Mouse (Mus musculus) limb, embryonic 11.5 days (tissue): ENCODE data around the gene Stxbp6. TPM values are rescaled to one million over a fixed set of nuclear protein-coding genes. Genes with fewer than 3 reads are reported as not detected.

Source experiments
- ATAC-seq: fragments of 200-750 bp; cut with Nextera tagmentation; 2 replicates; pipeline ENCODE4 v1.8.0; 2017; ENCODE audit warnings: low read depth; ENCODE audit not compliant: insufficient number of reproducible peaks, low FRiP score, low TSS enrichment
- DNase-seq: peaks from one replicate; pipeline ENCODE4 v3.0.0-alpha.2; 2015; ENCODE audit warnings: low spot score
- H3K27ac ChIP-seq: fragments of 300-500 bp; sonication (generic); replicated peaks from 2 replicates; pipeline ENCODE4 v1.5.1; 2014; ENCODE audit warnings: low read depth, mild to moderate bottlenecking, low read length
- H3K27me3 ChIP-seq: fragments of 300-500 bp; sonication (generic); 2 replicates; pipeline ENCODE4 v1.6.1; 2014; ENCODE audit warnings: mild to moderate bottlenecking, low read length, mixed read lengths; ENCODE audit not compliant: control insufficient read depth, insufficient read depth
- H3K36me3 ChIP-seq: fragments of 300-500 bp; sonication (generic); 2 replicates; pipeline ENCODE4 v1.6.1; 2014; ENCODE audit warnings: mild to moderate bottlenecking, low read length, moderate library complexity, mixed read lengths; ENCODE audit not compliant: control insufficient read depth, insufficient read depth
- H3K4me1 ChIP-seq: fragments of 300-500 bp; sonication (generic); 2 replicates; pipeline ENCODE4 v1.6.1; 2014; ENCODE audit warnings: low read length, mixed read lengths; ENCODE audit not compliant: control insufficient read depth, insufficient read depth
- H3K4me2 ChIP-seq: fragments of 300-500 bp; sonication (generic); 2 replicates; pipeline ENCODE4 v1.6.1; 2014; ENCODE audit warnings: low read depth, mild to moderate bottlenecking, moderate library complexity; ENCODE audit not compliant: severe bottlenecking
- H3K4me3 ChIP-seq: fragments of 300-500 bp; sonication (generic); 2 replicates; pipeline ENCODE4 v1.5.1; 2014; ENCODE audit warnings: low read depth, low read length
- H3K9ac ChIP-seq: fragments of 300-500 bp; sonication (generic); 2 replicates; pipeline ENCODE4 v1.6.1; 2014; ENCODE audit warnings: mild to moderate bottlenecking, low read length
- H3K9me3 ChIP-seq: fragments of 300-500 bp; sonication (generic); 2 replicates; pipeline ENCODE4 v1.6.1; 2016; ENCODE audit warnings: low read length; ENCODE audit not compliant: control insufficient read depth
- WGBS: fragments of 180-500 bp; shearing (Covaris S2); extraction: QIAGEN DNeasy Blood & Tissue Kit; methylation state at CpG from one replicate; pipeline ENCODE4 v1.1.7; 2014; 5-methylcytosine and 5-hydroxymethylcytosine counted together
- polyA plus RNA-seq: library from polyadenylated mRNA; unstranded; fragments of >200 nt; fragmentation: Nextera tagmentation; extraction: Ambion mirVana; gene quantifications from 2 replicates; pipeline ENCODE4 v1.2.1, GENCODE M21; 2014

Gene Stxbp6
- polyA plus RNA-seq, 1 experiment from 2014 or later, result 16.4 TPM

DNA sequence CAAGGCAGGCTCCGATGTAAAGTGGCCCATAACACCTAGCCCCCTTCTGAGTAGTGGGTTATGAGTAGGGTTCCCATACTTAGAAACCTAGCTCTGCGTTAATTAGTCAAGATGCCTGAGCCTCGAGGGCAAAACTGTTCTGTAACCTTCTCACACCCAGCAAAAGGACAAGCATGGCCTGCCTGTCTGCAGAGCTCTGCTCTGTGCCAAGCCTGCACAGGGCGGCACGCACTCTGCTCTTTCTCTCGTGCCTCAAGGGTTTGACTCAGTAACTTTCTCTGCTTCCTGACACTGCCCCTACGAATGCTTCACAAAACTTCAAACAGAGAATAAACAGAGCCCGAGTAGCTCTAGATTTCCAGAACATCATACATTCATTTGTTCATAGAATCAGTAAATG is 135.4 kb downstream of the Stxbp6 start:
- H3K4me2 ChIP-seq, result no peak overlapping the region
- no peaks in the 10 kb centered on the region for H3K27me3 ChIP-seq
- no peaks in the 10 kb centered on the region for H3K4me1 ChIP-seq
- 71% methylated on average over 8 of the region's 8 CpGs for WGBS
- H3K27ac ChIP-seq, result no peak overlapping the region
- H3K4me3 ChIP-seq, result no peak overlapping the region
- no peak for DNase-seq
- no peak overlapping the region for H3K9ac ChIP-seq
- no peak for ATAC-seq
- H3K36me3 ChIP-seq, result no peaks in the 10 kb centered on the region
- no peaks in the 10 kb centered on the region for H3K9me3 ChIP-seq

DNA sequence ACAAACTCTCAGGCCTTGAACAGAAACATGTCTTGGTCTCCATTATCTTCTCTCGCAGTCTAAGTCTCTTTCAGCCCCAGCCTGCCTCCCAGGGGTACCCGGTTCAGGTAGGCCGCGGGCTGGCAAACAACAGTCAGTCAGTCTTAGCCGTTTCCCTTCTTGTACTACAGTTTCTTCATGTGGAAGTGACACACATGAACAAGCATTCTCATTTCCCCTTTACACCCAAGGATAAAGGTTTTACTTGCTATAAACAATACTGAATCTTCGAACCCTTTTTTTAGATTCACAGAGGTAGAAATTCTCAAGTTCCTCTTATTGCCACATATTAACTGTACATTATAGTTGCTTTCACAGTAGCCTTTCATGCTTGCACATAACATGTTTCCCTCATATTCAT is 141.6 kb downstream of the Stxbp6 start:
- no peaks in the 10 kb centered on the region for H3K4me1 ChIP-seq
- whole genome bisulfite sequencing, result 88% methylated on average over 6 of the region's 6 CpGs

DNA sequence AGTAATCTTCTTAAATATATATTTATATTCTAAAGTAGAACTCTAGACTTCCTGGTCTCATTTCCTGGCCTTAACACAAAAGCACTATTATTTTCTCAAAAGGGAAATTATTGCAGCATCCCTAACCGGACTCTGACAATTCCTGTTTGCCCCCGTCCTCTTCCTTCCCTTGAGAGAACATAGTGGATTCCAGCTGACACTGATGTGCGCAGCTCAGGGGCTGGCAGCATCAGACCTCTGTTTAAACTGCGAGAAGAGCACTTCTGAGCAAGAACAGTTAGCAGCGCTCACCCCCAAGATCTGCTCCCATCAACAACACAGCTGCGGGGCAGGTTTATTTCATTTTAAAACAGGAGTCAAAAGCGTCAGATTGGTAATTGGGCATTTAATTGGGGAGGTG is 142.8 kb downstream of the Stxbp6 start:
- DNase-seq, result no peak
- no peak overlapping the region for H3K4me2 ChIP-seq
- ATAC-seq, result no peak
- no peak overlapping the region for H3K27ac ChIP-seq
- no peaks in the 10 kb centered on the region for H3K36me3 ChIP-seq
- no peak overlapping the region for H3K9ac ChIP-seq
- 59% methylated on average over 7 of the region's 7 CpGs for WGBS
- no peak overlapping the region for H3K4me3 ChIP-seq
- H3K4me1 ChIP-seq, result no peaks in the 10 kb centered on the region
- no peaks in the 10 kb centered on the region for H3K9me3 ChIP-seq
- no peaks in the 10 kb centered on the region for H3K27me3 ChIP-seq

More for the DNA sequence above, 141.6 kb downstream of the Stxbp6 start:
- no peak overlapping the region for H3K9ac ChIP-seq
- H3K36me3 ChIP-seq, result no peaks in the 10 kb centered on the region
- no peak for ATAC-seq
- no peak for DNase-seq
- no peak overlapping the region for H3K4me3 ChIP-seq
- no peaks in the 10 kb centered on the region for H3K9me3 ChIP-seq
- no peaks in the 10 kb centered on the region for H3K27me3 ChIP-seq
- H3K4me2 ChIP-seq, result no peak overlapping the region
- no peak overlapping the region for H3K27ac ChIP-seq

DNA sequence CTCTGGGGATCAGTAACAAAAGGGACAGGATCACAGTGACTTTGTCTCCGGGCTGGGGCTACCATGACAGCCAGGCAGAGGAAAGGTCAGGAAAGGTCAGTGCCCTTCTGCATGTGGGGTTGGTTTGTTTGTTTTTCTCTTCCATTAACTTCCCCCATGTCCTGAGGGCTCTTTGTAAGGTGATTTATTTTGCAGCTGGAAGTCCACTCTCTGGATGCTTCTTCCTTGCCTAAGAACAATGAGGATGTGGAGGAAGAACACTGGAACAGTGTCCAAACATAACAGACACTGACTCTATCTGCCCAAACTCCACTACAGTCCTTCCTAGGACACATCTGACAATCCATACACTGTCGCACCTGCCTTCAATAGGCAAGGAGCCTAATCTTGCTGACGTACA is 146.1 kb downstream of the Stxbp6 start:
- Histone ChIP-seq H3K27me3 (no peaks in the 10 kb centered on the region), H3K4me2 (no peak overlapping the region), H3K36me3 (no peaks in the 10 kb centered on the region), H3K9ac (no peak overlapping the region), H3K9me3 (no peaks in the 10 kb centered on the region), H3K4me3 (no peak overlapping the region), H3K27ac (no peak overlapping the region), H3K4me1 (no peaks in the 10 kb centered on the region)
- WGBS, result 51% methylated on average over 3 of the region's 3 CpGs
- DNase-seq (no peak), ATAC-seq (no peak)

DNA sequence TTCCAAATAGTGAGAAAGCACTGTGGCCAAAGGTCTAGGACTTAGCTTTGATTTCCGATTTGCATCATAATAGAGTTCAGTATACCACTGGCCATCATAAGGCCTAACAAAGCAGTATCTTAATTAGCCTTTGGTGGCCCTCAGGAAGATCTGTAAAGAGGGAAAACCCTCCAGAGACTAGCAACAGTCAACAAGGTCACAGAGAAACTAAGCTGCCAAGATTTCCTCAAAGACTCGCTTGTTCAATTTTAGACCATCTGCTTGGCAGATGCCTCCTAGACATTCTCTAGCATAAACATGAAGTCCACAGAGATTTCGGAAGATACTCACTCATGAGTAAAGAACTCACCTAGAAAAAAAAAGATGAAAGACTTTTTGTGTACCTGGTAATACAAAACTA is 148.6 kb downstream of the Stxbp6 start:
- 78% methylated on average over 3 of the region's 3 CpGs for whole genome bisulfite sequencing

DNA sequence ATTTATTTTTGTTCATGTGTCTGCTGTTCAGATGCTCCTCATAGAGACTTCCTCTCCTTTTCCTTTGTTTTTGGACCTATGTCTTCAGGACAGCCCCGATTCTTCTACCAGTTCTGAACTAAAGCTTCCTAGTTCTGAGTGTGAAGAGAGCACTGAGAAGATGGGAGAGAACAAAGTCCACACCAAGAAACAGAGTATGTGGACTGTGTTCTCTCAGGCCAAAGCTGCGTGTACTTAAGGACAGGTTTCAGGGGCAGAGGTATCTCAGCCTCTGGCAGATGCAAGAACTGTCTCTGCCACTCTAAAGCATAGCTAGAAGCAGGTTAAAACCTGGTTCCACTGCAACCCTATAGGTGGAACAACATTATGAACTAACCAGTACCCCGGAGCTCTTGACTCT is 151.2 kb downstream of the Stxbp6 start:
- no peak overlapping the region for H3K9ac ChIP-seq
- no peak overlapping the region for H3K27ac ChIP-seq
- no peak overlapping the region for H3K4me3 ChIP-seq
- no peaks in the 10 kb centered on the region for H3K4me1 ChIP-seq
- no peak overlapping the region for H3K4me2 ChIP-seq
- no peaks in the 10 kb centered on the region for H3K27me3 ChIP-seq
- DNase-seq (no peak), ATAC-seq (no peak)
- H3K36me3 ChIP-seq, result no peaks in the 10 kb centered on the region
- no peaks in the 10 kb centered on the region for H3K9me3 ChIP-seq
- 95% methylated on average over 3 of the region's 3 CpGs for WGBS

More for the DNA sequence above, 148.6 kb downstream of the Stxbp6 start:
- Histone ChIP-seq H3K27me3 (no peaks in the 10 kb centered on the region), H3K27ac (no peak overlapping the region), H3K4me2 (no peak overlapping the region), H3K9me3 (no peaks in the 10 kb centered on the region), H3K36me3 (no peaks in the 10 kb centered on the region), H3K9ac (no peak overlapping the region), H3K4me3 (no peak overlapping the region), H3K4me1 (no peaks in the 10 kb centered on the region)
- DNase-seq, result no peak
- no peak for ATAC-seq

DNA sequence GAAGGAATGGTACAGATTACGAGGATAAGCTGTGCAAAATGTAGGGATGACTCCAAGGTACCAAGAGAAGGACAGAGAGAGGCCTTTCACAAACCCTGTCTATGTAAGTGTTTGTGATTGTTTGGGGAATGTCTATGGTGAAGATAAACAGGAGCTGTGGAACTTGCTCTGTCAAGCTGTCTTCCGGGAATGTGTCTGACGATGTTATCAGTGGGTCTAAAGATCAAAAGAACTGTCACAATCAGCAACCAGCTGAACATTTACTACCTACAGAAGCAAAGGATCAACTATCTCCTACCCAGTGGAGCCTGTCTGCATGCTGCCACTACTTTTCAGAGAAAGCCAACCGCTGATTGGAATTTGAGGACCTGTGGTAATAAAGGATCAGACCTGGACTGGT is 152.3 kb downstream of the Stxbp6 start:
- 25% methylated on average over 4 of the region's 4 CpGs for WGBS
- Histone ChIP-seq H3K9me3 (no peaks in the 10 kb centered on the region), H3K4me1 (no peaks in the 10 kb centered on the region), H3K27ac (no peak overlapping the region), H3K4me2 (no peak overlapping the region), H3K27me3 (no peaks in the 10 kb centered on the region), H3K4me3 (no peak overlapping the region), H3K9ac (no peak overlapping the region), H3K36me3 (no peaks in the 10 kb centered on the region)
- DNase-seq, result no peak
- ATAC-seq, result no peak

DNA sequence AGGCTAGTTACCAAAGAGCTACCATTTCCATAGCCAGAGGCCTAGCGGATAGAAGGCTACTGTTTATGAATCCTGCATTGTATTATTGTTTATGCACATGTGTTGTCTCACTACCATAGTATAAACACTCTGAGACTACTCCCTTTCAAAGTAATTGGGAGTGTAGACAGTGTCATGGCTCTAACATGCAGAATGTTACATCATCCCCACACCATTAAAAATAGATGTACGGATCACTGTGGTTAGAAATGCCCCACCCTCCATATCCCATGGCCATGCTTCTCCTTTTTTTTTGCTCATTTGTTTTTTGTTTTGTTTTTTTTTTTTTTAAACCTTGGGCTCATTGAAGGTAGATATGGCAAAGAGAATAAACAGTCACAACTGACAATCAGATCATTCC is 154.9 kb downstream of the Stxbp6 start:
- no peak overlapping the region for H3K27ac ChIP-seq
- WGBS, result 89% methylated on average over 2 of the region's 2 CpGs
- no peak overlapping the region for H3K4me2 ChIP-seq
- H3K4me3 ChIP-seq, result no peak overlapping the region
- no peaks in the 10 kb centered on the region for H3K36me3 ChIP-seq
- H3K4me1 ChIP-seq, result no peaks in the 10 kb centered on the region
- DNase-seq (no peak), ATAC-seq (no peak)
- H3K9me3 ChIP-seq, result no peaks in the 10 kb centered on the region
- H3K9ac ChIP-seq, result no peak overlapping the region
- H3K27me3 ChIP-seq, result no peaks in the 10 kb centered on the region

DNA sequence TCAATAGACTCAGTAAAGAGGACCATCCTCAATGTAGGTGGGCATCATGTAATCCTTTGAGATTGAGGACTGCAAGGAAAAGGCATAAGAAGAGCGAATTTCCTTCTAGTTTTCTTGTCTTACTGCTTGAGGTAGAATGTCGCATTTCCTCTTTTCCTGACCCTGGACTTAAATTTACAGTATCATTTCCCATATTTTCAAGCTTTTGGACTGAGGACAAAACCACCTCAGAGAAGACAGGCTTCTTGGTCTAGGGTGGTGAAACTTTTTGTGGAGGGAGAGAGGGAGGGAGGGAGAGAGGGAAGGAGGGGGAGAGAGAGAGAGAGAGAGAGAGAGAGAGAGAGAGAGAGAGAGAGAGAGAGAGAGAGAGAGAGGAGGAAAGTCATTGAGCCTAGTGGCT is 155.6 kb downstream of the Stxbp6 start:
- Histone ChIP-seq H3K4me2 (no peak overlapping the region), H3K27ac (no peak overlapping the region), H3K36me3 (no peaks in the 10 kb centered on the region), H3K4me1 (no peaks in the 10 kb centered on the region), H3K27me3 (no peaks in the 10 kb centered on the region), H3K4me3 (no peak overlapping the region), H3K9me3 (no peaks in the 10 kb centered on the region), H3K9ac (no peak overlapping the region)
- WGBS, result 94% methylated on average over 2 of the region's 2 CpGs
- no peak for DNase-seq
- no peak for ATAC-seq
